Mouse (Mus musculus): ENCODE results near the gene Sbk2. TPM values are rescaled to one million over a fixed set of nuclear protein-coding genes. Genes with fewer than 3 reads are reported as not detected.

Gene Sbk2
- polyA plus RNA-seq, 1 experiment from 2014 or later, result 10.4 TPM

GRCm38 (mm10) chr7:4964988-4965387 lies 782 bp upstream of the Sbk2 start:
- Histone ChIP-seq H3K27me3 (ENCODE audit: control insufficient read depth, insufficient read depth, low read length) (no peaks in the 10 kb centered on the region), H3K4me1 (ENCODE audit: control insufficient read depth, insufficient read depth, low read length) (no peaks in the 10 kb centered on the region), H3K27ac (ENCODE audit: low read length) (no peak overlapping the region), H3K4me2 (ENCODE audit: low read depth, low read length) (no peak overlapping the region), H3K4me3 (ENCODE audit: low read length) (no peak overlapping the region), H3K36me3 (ENCODE audit: control insufficient read depth, insufficient read depth) (no peaks in the 10 kb centered on the region), H3K9me3 (replicated peaks; ENCODE audit: control insufficient read depth, low read length) (no peaks in the 10 kb centered on the region), H3K9ac (ENCODE audit: low read length) (no peak overlapping the region)
- no peak for ATAC-seq (replicated peaks; ENCODE audit: extremely low read depth, insufficient read depth, low FRiP score)
- WGBS, result 69% methylated on average over 5 of the region's 5 CpGs

- no peaks in the 10 kb centered on the region for H3K9me3 ChIP-seq (replicated peaks; ENCODE audit: control insufficient read depth, low read length)
- WGBS, result 69% methylated on average over 5 of the region's 5 CpGs
- no peak overlapping the region for H3K9ac ChIP-seq (ENCODE audit: low read length)
- no peaks in the 10 kb centered on the region for H3K36me3 ChIP-seq (ENCODE audit: control insufficient read depth, insufficient read depth)
- no peak overlapping the region for H3K27ac ChIP-seq (ENCODE audit: low read length)
- H3K4me3 ChIP-seq (ENCODE audit: low read length), result no peak overlapping the region
- H3K4me1 ChIP-seq (ENCODE audit: control insufficient read depth, insufficient read depth, low read length), result no peaks in the 10 kb centered on the region
- no peaks in the 10 kb centered on the region for H3K27me3 ChIP-seq (ENCODE audit: control insufficient read depth, insufficient read depth, low read length)
- H3K4me2 ChIP-seq (ENCODE audit: low read depth, low read length), result no peak overlapping the region
- no peak for ATAC-seq (replicated peaks; ENCODE audit: extremely low read depth, insufficient read depth, low FRiP score)
Measured at GRCm38 (mm10) chr7:4963527-4963926, 679 bp downstream of the Sbk2 start.

- no peak for ATAC-seq (replicated peaks; ENCODE audit: extremely low read depth, insufficient read depth, low FRiP score)
- no peaks in the 10 kb centered on the region for H3K9me3 ChIP-seq (replicated peaks; ENCODE audit: control insufficient read depth, low read length)
- no peak overlapping the region for H3K27ac ChIP-seq (ENCODE audit: low read length)
- no peak overlapping the region for H3K9ac ChIP-seq (ENCODE audit: low read length)
- H3K36me3 ChIP-seq (ENCODE audit: control insufficient read depth, insufficient read depth), result no peaks in the 10 kb centered on the region
- no peaks in the 10 kb centered on the region for H3K27me3 ChIP-seq (ENCODE audit: control insufficient read depth, insufficient read depth, low read length)
- 65% methylated on average over 10 of the region's 10 CpGs for WGBS
- H3K4me3 ChIP-seq (ENCODE audit: low read length), result no peak overlapping the region
- H3K4me1 ChIP-seq (ENCODE audit: control insufficient read depth, insufficient read depth, low read length), result peaks cover 12% of the 10 kb centered on the region
- no peak overlapping the region for H3K4me2 ChIP-seq (ENCODE audit: low read depth, low read length)
Measured at GRCm38 (mm10) chr7:4957361-4957760, 6.8 kb downstream of the Sbk2 start.

DNA sequence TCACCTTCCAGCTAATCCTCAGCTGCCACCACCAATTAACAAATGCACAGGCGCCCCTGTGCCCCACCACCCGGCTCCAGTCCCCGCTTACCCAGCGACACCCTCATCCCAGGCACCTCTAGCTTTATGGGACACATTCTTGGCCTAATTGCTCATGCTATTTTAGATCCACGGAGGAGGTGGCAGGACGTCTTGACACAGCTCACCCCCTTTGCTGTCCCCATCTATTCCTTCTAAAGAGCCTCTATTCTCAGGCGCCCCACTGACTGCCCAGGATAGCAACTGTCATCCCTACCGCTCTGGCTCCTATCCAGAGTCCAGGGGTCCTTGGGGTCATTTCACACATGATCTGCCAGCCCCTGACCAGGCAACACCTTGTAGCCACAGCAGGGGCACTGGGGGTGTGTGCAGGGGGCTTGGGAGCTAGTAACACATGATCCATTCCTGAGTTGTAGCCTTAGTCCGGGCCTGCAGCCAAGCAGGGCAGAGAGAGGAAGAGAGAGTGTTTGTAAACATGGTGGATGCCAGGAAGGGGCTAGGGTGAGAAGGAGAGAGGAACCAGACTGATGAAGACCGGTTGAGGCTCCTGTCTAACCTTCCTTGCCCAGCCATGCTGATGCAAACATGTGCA lies 10.3 kb downstream of the Sbk2 start:
- Histone ChIP-seq H3K36me3 (ENCODE audit: control insufficient read depth, insufficient read depth) (no peaks in the 10 kb centered on the region), H3K27ac (ENCODE audit: low read length) (peak overlapping the region; percentile 76), H3K4me3 (ENCODE audit: low read length) (no peak overlapping the region), H3K4me2 (ENCODE audit: low read depth, low read length) (no peak overlapping the region), H3K27me3 (ENCODE audit: control insufficient read depth, insufficient read depth, low read length) (no peaks in the 10 kb centered on the region), H3K9me3 (replicated peaks; ENCODE audit: control insufficient read depth, low read length) (no peaks in the 10 kb centered on the region), H3K9ac (ENCODE audit: low read length) (no peak overlapping the region; the same call in 1 of the 2 replicates), H3K4me1 (ENCODE audit: control insufficient read depth, insufficient read depth, low read length) (peaks cover 14% of the 10 kb centered on the region)
- 13% methylated on average over 10 of the region's 10 CpGs for WGBS
- peak; percentile 84 for ATAC-seq (replicated peaks; ENCODE audit: extremely low read depth, insufficient read depth, low FRiP score)

DNA sequence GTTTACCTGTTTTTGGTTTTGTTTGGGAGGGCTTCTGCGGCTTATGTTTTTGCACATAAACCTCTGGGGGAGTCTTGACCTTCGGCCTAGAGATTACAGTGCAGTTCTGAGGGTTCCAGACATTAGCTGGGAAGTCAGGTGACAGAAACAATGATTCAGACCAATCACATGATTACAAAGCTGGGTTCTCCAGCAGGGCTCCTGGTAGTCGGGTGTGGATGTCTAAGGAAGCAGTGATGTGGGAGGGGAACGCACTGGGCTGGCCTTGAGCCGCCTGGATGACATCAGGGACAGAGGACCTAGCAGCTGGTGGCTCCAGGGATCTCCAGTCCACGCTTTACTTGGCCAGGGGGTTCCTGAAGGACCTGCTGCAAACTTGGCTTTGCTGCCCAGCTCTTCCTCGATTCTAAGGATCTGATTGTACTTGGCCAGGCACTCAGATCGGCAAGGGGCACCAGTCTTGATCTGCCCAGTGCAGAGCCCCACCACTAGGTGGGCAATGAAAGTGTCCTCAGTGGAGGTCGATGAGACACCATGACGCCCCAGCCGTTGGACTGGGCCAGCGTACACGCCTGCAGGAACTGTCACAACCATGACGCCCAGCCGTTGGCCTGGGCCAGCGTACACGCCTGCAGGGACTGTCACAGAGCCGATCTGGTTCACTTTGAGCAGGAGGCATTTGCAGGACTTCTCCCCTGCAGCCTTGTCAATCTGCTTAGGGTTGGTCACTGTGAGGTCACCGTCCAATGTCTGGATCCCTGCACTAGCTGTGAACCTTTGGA lies 13.5 kb downstream of the Sbk2 start:
- WGBS, result 73% methylated on average over 19 of the region's 19 CpGs
- ATAC-seq (replicated peaks; ENCODE audit: extremely low read depth, insufficient read depth, low FRiP score), result no peak
- H3K9me3 ChIP-seq (replicated peaks; ENCODE audit: control insufficient read depth, low read length), result no peaks in the 10 kb centered on the region

GRCm38 (mm10) chr7:4948386-4948785 lies 15.8 kb downstream of the Sbk2 start:
- ATAC-seq (replicated peaks; ENCODE audit: extremely low read depth, insufficient read depth, low FRiP score), result no peak
- no peak overlapping the region for H3K9ac ChIP-seq (ENCODE audit: low read length)
- no peaks in the 10 kb centered on the region for H3K27me3 ChIP-seq (ENCODE audit: control insufficient read depth, insufficient read depth, low read length)
- no peaks in the 10 kb centered on the region for H3K9me3 ChIP-seq (replicated peaks; ENCODE audit: control insufficient read depth, low read length)
- H3K36me3 ChIP-seq (ENCODE audit: control insufficient read depth, insufficient read depth), result no peaks in the 10 kb centered on the region
- H3K4me1 ChIP-seq (ENCODE audit: control insufficient read depth, insufficient read depth, low read length), result peaks cover 8% of the 10 kb centered on the region
- no peak overlapping the region for H3K27ac ChIP-seq (ENCODE audit: low read length)
- H3K4me2 ChIP-seq (ENCODE audit: low read depth, low read length), result no peak overlapping the region
- 40% methylated on average over 6 of the region's 6 CpGs for WGBS
- no peak overlapping the region for H3K4me3 ChIP-seq (ENCODE audit: low read length)

More for the DNA sequence above, 13.5 kb downstream of the Sbk2 start:
- Histone ChIP-seq H3K27ac (ENCODE audit: low read length) (no peak overlapping the region), H3K4me2 (ENCODE audit: low read depth, low read length) (no peak overlapping the region), H3K36me3 (ENCODE audit: control insufficient read depth, insufficient read depth) (no peaks in the 10 kb centered on the region), H3K27me3 (ENCODE audit: control insufficient read depth, insufficient read depth, low read length) (no peaks in the 10 kb centered on the region), H3K4me3 (ENCODE audit: low read length) (no peak overlapping the region), H3K4me1 (ENCODE audit: control insufficient read depth, insufficient read depth, low read length) (peaks cover 16% of the 10 kb centered on the region), H3K9ac (ENCODE audit: low read length) (no peak overlapping the region)

- Histone ChIP-seq H3K27me3 (ENCODE audit: control insufficient read depth, insufficient read depth, low read length) (no peaks in the 10 kb centered on the region), H3K27ac (ENCODE audit: low read length) (no peak overlapping the region), H3K4me3 (ENCODE audit: low read length) (no peak overlapping the region), H3K9ac (ENCODE audit: low read length) (no peak overlapping the region), H3K36me3 (ENCODE audit: control insufficient read depth, insufficient read depth) (no peaks in the 10 kb centered on the region), H3K4me2 (ENCODE audit: low read depth, low read length) (no peak overlapping the region), H3K9me3 (replicated peaks; ENCODE audit: control insufficient read depth, low read length) (no peaks in the 10 kb centered on the region), H3K4me1 (ENCODE audit: control insufficient read depth, insufficient read depth, low read length) (peaks cover 6% of the 10 kb centered on the region; the same call in 1 of the 2 replicates)
- no peak for ATAC-seq (replicated peaks; ENCODE audit: extremely low read depth, insufficient read depth, low FRiP score)
- 38% methylated on average over 2 of the region's 2 CpGs for WGBS
Measured at GRCm38 (mm10) chr7:4947855-4948254, 16.4 kb downstream of the Sbk2 start.

DNA sequence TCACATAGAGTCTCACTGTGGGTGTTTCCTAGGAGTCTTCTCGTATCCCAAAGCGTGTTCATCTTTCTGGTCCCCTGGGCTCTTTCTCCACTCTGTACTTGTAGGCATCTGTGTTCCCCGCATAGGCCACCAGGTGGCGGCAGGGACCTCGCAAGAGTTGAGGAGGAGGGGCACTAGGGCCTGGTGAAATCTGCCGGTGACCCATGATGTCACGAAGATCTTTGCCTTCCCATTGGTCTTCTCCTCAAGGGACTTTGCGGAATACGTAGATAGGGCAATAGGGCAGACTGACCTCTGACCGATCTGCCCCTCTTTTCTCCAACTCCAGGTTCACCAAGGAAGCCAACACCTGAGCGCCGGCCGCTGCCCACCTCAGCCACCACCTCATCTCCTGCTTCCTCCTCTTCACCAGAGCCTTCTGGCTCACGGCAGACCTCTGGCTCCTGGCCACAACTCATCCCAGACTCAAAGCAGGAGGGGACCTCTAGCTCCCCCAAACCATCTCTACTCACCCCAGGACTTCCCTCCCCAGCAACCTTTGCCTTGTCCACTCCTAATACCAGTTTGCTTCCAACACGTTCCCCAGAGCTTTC lies 20.9 kb downstream of the Sbk2 start:
- H3K27me3 ChIP-seq (ENCODE audit: control insufficient read depth, insufficient read depth, low read length), result no peaks in the 10 kb centered on the region
- H3K36me3 ChIP-seq (ENCODE audit: control insufficient read depth, insufficient read depth), result no peaks in the 10 kb centered on the region

DNA sequence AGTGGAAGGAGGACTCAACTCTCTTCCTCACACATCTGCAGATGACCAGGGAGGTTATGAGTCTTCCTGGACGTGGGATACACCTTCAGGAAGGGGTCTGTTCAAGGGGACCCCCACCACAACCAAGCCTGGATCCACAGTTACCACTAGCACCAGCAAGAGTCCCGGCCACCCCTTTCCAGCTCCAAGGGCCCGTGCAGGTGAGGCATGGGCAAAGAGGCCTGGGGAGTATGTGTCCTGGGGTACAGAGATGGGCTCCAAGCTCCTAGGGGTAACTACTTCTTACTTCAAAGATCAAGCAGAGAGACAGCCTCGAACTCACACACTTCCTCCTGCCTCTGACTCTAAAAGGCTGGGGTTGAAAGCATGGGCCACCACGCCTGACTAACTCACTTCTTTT lies 21.5 kb downstream of the Sbk2 start:
- no peak overlapping the region for H3K4me3 ChIP-seq (ENCODE audit: low read length)
- H3K27ac ChIP-seq (ENCODE audit: low read length), result no peak overlapping the region
- H3K36me3 ChIP-seq (ENCODE audit: control insufficient read depth, insufficient read depth), result no peaks in the 10 kb centered on the region
- 0 out of 2 replicates have a peak, but pooled peaks cover 2% of the 10 kb centered on the region for H3K4me1 ChIP-seq (ENCODE audit: control insufficient read depth, insufficient read depth, low read length)
- H3K9ac ChIP-seq (ENCODE audit: low read length), result no peak overlapping the region
- WGBS, result 43% methylated on average over 5 of the region's 5 CpGs
- H3K9me3 ChIP-seq (replicated peaks; ENCODE audit: control insufficient read depth, low read length), result no peaks in the 10 kb centered on the region
- no peaks in the 10 kb centered on the region for H3K27me3 ChIP-seq (ENCODE audit: control insufficient read depth, insufficient read depth, low read length)
- H3K4me2 ChIP-seq (ENCODE audit: low read depth, low read length), result no peak overlapping the region
- ATAC-seq (replicated peaks; ENCODE audit: extremely low read depth, insufficient read depth, low FRiP score), result no peak

More for the DNA sequence above, 20.9 kb downstream of the Sbk2 start:
- Histone ChIP-seq H3K9ac (ENCODE audit: low read length) (peak overlapping the region; percentile 65), H3K4me2 (ENCODE audit: low read depth, low read length) (peak overlapping the region; percentile 75), H3K4me3 (ENCODE audit: low read length) (peak overlapping the region; percentile 50), H3K27ac (ENCODE audit: low read length) (no peak overlapping the region), H3K4me1 (ENCODE audit: control insufficient read depth, insufficient read depth, low read length) (0 out of 2 replicates have a peak, but pooled peaks cover 2% of the 10 kb centered on the region), H3K9me3 (replicated peaks; ENCODE audit: control insufficient read depth, low read length) (no peaks in the 10 kb centered on the region)
- peak; percentile 87 for ATAC-seq (replicated peaks; ENCODE audit: extremely low read depth, insufficient read depth, low FRiP score)
- WGBS, result 11% methylated on average over 15 of the region's 15 CpGs

Data from heart, embryonic 16.5 days (tissue).